Mouse (Mus musculus) heart, embryonic 12.5 days (tissue): ENCODE results near the gene Trim46. TPM values are rescaled to one million over a fixed set of nuclear protein-coding genes. Genes with fewer than 3 reads are reported as not detected.

Source experiments
- ATAC-seq: fragments of 200-750 bp; cut with Nextera tagmentation; 2 replicates; pipeline ENCODE4 v1.8.0; 2017; ENCODE audit warnings: moderate TSS enrichment, moderate library complexity; ENCODE audit not compliant: insufficient number of reproducible peaks, low FRiP score
- H3K27ac ChIP-seq: fragments of 300-500 bp; sonication (generic); 2 replicates; pipeline ENCODE4 v1.5.1; 2016; ENCODE audit warnings: mild to moderate bottlenecking, moderate library complexity; ENCODE audit not compliant: poor library complexity, severe bottlenecking
- H3K27me3 ChIP-seq: fragments of 300-500 bp; sonication (generic); replicated peaks from 2 replicates; pipeline ENCODE4 v1.6.1; 2016; ENCODE audit warnings: mild to moderate bottlenecking, moderate library complexity
- H3K36me3 ChIP-seq: fragments of 300-500 bp; sonication (generic); 2 replicates; pipeline ENCODE4 v1.6.1; 2016; ENCODE audit warnings: mild to moderate bottlenecking, moderate library complexity
- H3K4me1 ChIP-seq: fragments of 300-500 bp; sonication (generic); replicated peaks from 2 replicates; pipeline ENCODE4 v1.6.1; 2016; ENCODE audit warnings: mild to moderate bottlenecking
- H3K4me2 ChIP-seq: fragments of 300-500 bp; sonication (generic); 2 replicates; pipeline ENCODE4 v1.6.1; 2016; ENCODE audit warnings: mild to moderate bottlenecking, moderate library complexity
- H3K4me3 ChIP-seq: fragments of 300-500 bp; sonication (generic); 2 replicates; pipeline ENCODE4 v1.5.1; 2016; ENCODE audit warnings: mild to moderate bottlenecking
- H3K9ac ChIP-seq: fragments of 300-500 bp; sonication (generic); 2 replicates; pipeline ENCODE4 v1.6.1; 2016; ENCODE audit warnings: mild to moderate bottlenecking, moderate library complexity
- H3K9me3 ChIP-seq: fragments of 300-500 bp; sonication (generic); replicated peaks from 2 replicates; pipeline ENCODE4 v1.6.1; 2016; ENCODE audit warnings: mild to moderate bottlenecking, moderate library complexity
- WGBS: fragments of 180-500 bp; shearing (Covaris S2); methylation state at CpG from one replicate; pipeline ENCODE4 v1.1.7; 2016; 5-methylcytosine and 5-hydroxymethylcytosine counted together
- microRNA counts: library from miRNA; unstranded; fragments of <30 nt; microRNA quantifications from one replicate; lab custom pipeline; 2017
- microRNA-seq: library from miRNA; unstranded; fragments of <30 nt; microRNA quantifications from one replicate; pipeline ENCODE4, GENCODE M21; 2017
- polyA plus RNA-seq: library from polyadenylated mRNA; unstranded; fragments of >200 nt; fragmentation: Nextera tagmentation; extraction: Ambion mirVana; gene quantifications from 2 replicates; pipeline ENCODE4 v1.2.1, GENCODE M21; 2016

Gene Trim46
- polyA plus RNA-seq, 1 experiment from 2014 or later = 0.89 TPM

- H3K36me3 ChIP-seq = peaks cover 12% of the 10 kb centered on the region; the same call in 1 of the 2 replicates
- WGBS = 72% methylated on average over 8 of the region's 8 CpGs
These were observed 55.7 kb downstream of the Trim46 start for GRCm38 (mm10) chr3:89190436-89190835.

GRCm38 (mm10) chr3:89188478-89188875 is 57.6 kb downstream of the Trim46 start:
- H3K4me1 ChIP-seq = peaks cover 26% of the 10 kb centered on the region
- H3K27me3 ChIP-seq = 0 out of 2 replicates have a peak, but pooled peaks cover 11% of the 10 kb centered on the region
- no peaks in the 10 kb centered on the region for H3K9me3 ChIP-seq
- no peak overlapping the region for H3K27ac ChIP-seq
- 65% methylated on average over 12 of the region's 12 CpGs for WGBS
- no peak overlapping the region for H3K4me2 ChIP-seq
- no peak overlapping the region for H3K4me3 ChIP-seq
- peaks cover 12% of the 10 kb centered on the region; the same call in 1 of the 2 replicates for H3K36me3 ChIP-seq
- no peak overlapping the region for H3K9ac ChIP-seq
- ATAC-seq = no peak

More at GRCm38 (mm10) chr3:89190436-89190835, 55.7 kb downstream of the Trim46 start:
- Histone ChIP-seq H3K27me3 (0 out of 2 replicates have a peak, but pooled peaks cover 10% of the 10 kb centered on the region), H3K4me2 (no peak overlapping the region), H3K9me3 (no peaks in the 10 kb centered on the region), H3K4me1 (peaks cover 8% of the 10 kb centered on the region; the same call in 1 of the 2 replicates), H3K9ac (no peak overlapping the region), H3K27ac (no peak overlapping the region), H3K4me3 (no peak overlapping the region)
- no peak for ATAC-seq

- H3K27me3 ChIP-seq = 0 out of 2 replicates have a peak, but pooled peaks cover 11% of the 10 kb centered on the region
- H3K4me1 ChIP-seq = peaks cover 26% of the 10 kb centered on the region
- ATAC-seq = no peak
- H3K4me3 ChIP-seq = no peak overlapping the region
- H3K9me3 ChIP-seq = no peaks in the 10 kb centered on the region
- H3K27ac ChIP-seq = no peak overlapping the region
- peaks cover 12% of the 10 kb centered on the region; the same call in 1 of the 2 replicates for H3K36me3 ChIP-seq
- 74% methylated on average over 18 of the region's 18 CpGs for WGBS
- no peak overlapping the region for H3K4me2 ChIP-seq
- no peak overlapping the region for H3K9ac ChIP-seq
These were observed 58.2 kb downstream of the Trim46 start for GRCm38 (mm10) chr3:89187690-89188477.

- no peak overlapping the region; the same call in 1 of the 2 replicates for H3K9ac ChIP-seq
- no peak for ATAC-seq
- peaks cover 29% of the 10 kb centered on the region for H3K4me1 ChIP-seq
- H3K36me3 ChIP-seq = peaks cover 15% of the 10 kb centered on the region; the same call in 1 of the 2 replicates
- 0 out of 2 replicates have a peak, but pooled peaks cover 11% of the 10 kb centered on the region for H3K27me3 ChIP-seq
- no peaks in the 10 kb centered on the region for H3K9me3 ChIP-seq
- no peak overlapping the region for H3K27ac ChIP-seq
- H3K4me2 ChIP-seq = 0 out of 2 replicates have a peak overlapping the region, but pooled peaks have one; percentile 1
- H3K4me3 ChIP-seq = no peak overlapping the region
- WGBS = 37% methylated on average over 23 of the region's 23 CpGs
These were observed 58.9 kb downstream of the Trim46 start for GRCm38 (mm10) chr3:89187197-89187596.

MicroRNAs encoded within 50 kb of the gene (microRNA counts, 519-probe panel; counts per million panel counts)
- microRNA mmu-miR-92b (lab: Ali Mortazavi, UCI) = not detected

Small RNAs within 50 kb of the gene (microRNA-seq; reads per million reads assigned to microRNA genes)
- 117 reads per million, percentile 54 among the genes with 10 or more reads in this experiment for gene Mir92b

Other genes with a start within 250 kb of the Trim46 start
- 10.1 and 10.5 TPM in 2 replicates for gene Rusc1, start 153.0 kb downstream of the Trim46 start, polyA plus RNA-seq
- not detected in 2 replicates for gene Gm43738, start 145.2 kb downstream of the Trim46 start, polyA plus RNA-seq
- gene Fdps, start 144.3 kb downstream of the Trim46 start, polyA plus RNA-seq = 130 and 136 TPM in 2 replicates
- gene Pklr, start 110.2 kb downstream of the Trim46 start, polyA plus RNA-seq = 1.7 and 2.8 TPM in 2 replicates
- gene Hcn3, start 86.1 kb downstream of the Trim46 start, polyA plus RNA-seq = 0.45 and 0.65 TPM in 2 replicates
- 24.6 and 24.8 TPM in 2 replicates for gene Clk2, start 81.5 kb downstream of the Trim46 start, polyA plus RNA-seq
- gene Scamp3, start 68.8 kb downstream of the Trim46 start, polyA plus RNA-seq = 88.8 and 92.5 TPM in 2 replicates
- 15.4 and 15.6 TPM in 2 replicates for gene Fam189b, start 63.2 kb downstream of the Trim46 start, polyA plus RNA-seq
- 37.1 and 38.0 TPM in 2 replicates for gene Gba, start 43.4 kb downstream of the Trim46 start, polyA plus RNA-seq
- 16.2 and 18.7 TPM in 2 replicates for gene Thbs3, start 31.1 kb downstream of the Trim46 start, polyA plus RNA-seq
- gene Mtx1, start 19.2 kb downstream of the Trim46 start, polyA plus RNA-seq = 123 and 127 TPM in 2 replicates
- gene Muc1, start 17.3 kb downstream of the Trim46 start, polyA plus RNA-seq = 0.48 TPM in 1 of 2 replicates, not detected in the other
- 243 and 262 TPM in 2 replicates for gene Krtcap2, start 343 bp downstream of the Trim46 start, polyA plus RNA-seq
- 65.1 and 79.2 TPM in 2 replicates for gene Dpm3, start 13.0 kb upstream of the Trim46 start, polyA plus RNA-seq
- gene Slc50a1, start 24.3 kb upstream of the Trim46 start, polyA plus RNA-seq = 40.9 and 42.9 TPM in 2 replicates
- gene Efna1, start 34.8 kb upstream of the Trim46 start, polyA plus RNA-seq = 27.0 and 31.0 TPM in 2 replicates
- 1.3 TPM in 2 replicates for gene Efna3, start 76.7 kb upstream of the Trim46 start, polyA plus RNA-seq
- gene Efna4, start 91.7 kb upstream of the Trim46 start, polyA plus RNA-seq = 8.7 and 10.6 TPM in 2 replicates
- gene Adam15, start 103.7 kb upstream of the Trim46 start, polyA plus RNA-seq = 47.2 and 55.5 TPM in 2 replicates
- not detected in 2 replicates for gene Dcst2, start 115.7 kb upstream of the Trim46 start, polyA plus RNA-seq
- gene Dcst1, start 118.9 kb upstream of the Trim46 start, polyA plus RNA-seq = 0.09 TPM in 1 of 2 replicates, not detected in the other
- gene Zbtb7b, start 148.5 kb upstream of the Trim46 start, polyA plus RNA-seq = 1.6 and 1.8 TPM in 2 replicates
- 0.54 TPM in 1 of 2 replicates, not detected in the other for gene Lenep, start 156.5 kb upstream of the Trim46 start, polyA plus RNA-seq
- gene Flad1, start 165.6 kb upstream of the Trim46 start, polyA plus RNA-seq = 31.7 and 32.5 TPM in 2 replicates
- gene Cks1b, start 172.1 kb upstream of the Trim46 start, polyA plus RNA-seq = 355 and 356 TPM in 2 replicates
- 76.2 and 78.1 TPM in 2 replicates for gene Shc1, start 172.1 kb upstream of the Trim46 start, polyA plus RNA-seq
- 36.1 and 37.5 TPM in 2 replicates for gene Pygo2, start 183.9 kb upstream of the Trim46 start, polyA plus RNA-seq
- gene Pbxip1, start 190.4 kb upstream of the Trim46 start, polyA plus RNA-seq = 67.5 and 71.6 TPM in 2 replicates
- gene Pmvk, start 208.2 kb upstream of the Trim46 start, polyA plus RNA-seq = 46.8 and 51.0 TPM in 2 replicates